Mouse (Mus musculus) erythroid progenitor cell, adult 5-6 weeks (primary cell): ENCODE data around the gene Gm21739. TPM values are rescaled to one million over a fixed set of nuclear protein-coding genes. Genes with fewer than 3 reads are reported as not detected.
"Not testable (repeated sequence)": the region's sequence is repeated elsewhere in the genome, so short reads cannot be mapped to it uniquely, and the experiment has no call there.

Experiments used
- ATAC-seq: replicated peaks from 2 replicates; pipeline ENCODE4 v1.8.0; 2016; ENCODE audit warnings: moderate number of reproducible peaks, mild to moderate bottlenecking, moderate TSS enrichment, inconsistent platforms; ENCODE audit not compliant: poor library complexity, low FRiP score, severe bottlenecking
- total RNA-seq, 2 experiments: library from RNA; stranded (forward) in 1 of 2; stranded (reverse) in 1 of 2; fragments of 150-400 nt in 1 of 2; fragments of 186-747, 209-891 nt in 1 of 2; gene quantifications; 2 replicates each; pipeline versions ENCODE4 v1.2.3 to v1.2.4; 2015 to 2017; ENCODE audit warnings: low replicate concordance in 2 of 2

The Gm21739 gene
- total RNA-seq (2015; ENCODE audit: low replicate concordance) (not detected in 2 replicates), total RNA-seq (2017; ENCODE audit: low replicate concordance) (not detected in 2 replicates)

DNA sequence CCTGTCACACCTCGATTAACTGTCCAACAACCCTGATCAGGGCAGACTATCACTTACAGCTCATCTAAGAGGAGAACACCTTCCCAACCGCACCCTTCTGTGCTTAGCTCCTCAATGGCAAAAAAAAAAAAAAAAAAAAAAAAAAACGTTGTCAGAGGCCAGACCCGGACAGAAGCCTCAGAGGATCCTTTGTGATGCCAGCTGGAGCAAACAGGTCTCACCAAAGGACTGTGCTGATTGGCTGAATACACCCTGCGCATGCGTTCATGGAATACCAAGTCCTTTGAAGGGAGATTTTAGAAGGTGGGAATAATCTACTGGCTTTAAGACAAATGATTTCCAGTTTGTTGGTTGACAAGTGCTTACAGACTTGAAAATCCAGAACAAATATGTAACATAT, at the start of gene Gm21739:
TSS of gene Gm21739 (minus strand) at position 101 of the 400 bp plus-strand sequence.
- not testable (repeated sequence) for ATAC-seq
